Comparison of ENCODE assay signal across 8 mouse cellular contexts in genomic region chr12:112542920-112543300, GRCm38 (mm10). TPM values are rescaled to one million over a fixed set of nuclear protein-coding genes. Genes with fewer than 3 reads are reported as not detected.
A peak's percentile ranks its signal among the peaks of the same experiment; 100 is the strongest.
DNase-seq lines count a peak whose midpoint lies in the region; ATAC-seq and TF ChIP-seq lines count a peak whose summit lies in the region.

No protein-coding gene starts in this region.

- 0 out of 2 replicates have a peak overlapping the region, but pooled peaks have one; percentile 24 for H3K4me2 ChIP-seq in intestine, postnatal 0 days (replicated peaks; ENCODE audit: low read depth)
- H3K4me2 ChIP-seq in midbrain, embryonic 12.5 days (replicated peaks): peak overlapping the region; percentile 21

- intact Hi-C loops in left cerebral cortex, postnatal 25 days (cut with DNase I): loop anchor here (1.0 to 10.0 kb wide), 3 partner anchors 46 to 428 kb away; no protein-coding TSS in a partner anchor

- H3K9ac ChIP-seq in intestine, postnatal 0 days (ENCODE audit: low read depth, low read length): no peak overlapping the region
- no peak overlapping the region for H3K9ac ChIP-seq in midbrain, embryonic 12.5 days (replicated peaks)

- H3K27ac ChIP-seq in intestine, postnatal 0 days (ENCODE audit: low read depth, low read length): no peak overlapping the region
- peak overlapping the region; percentile 77 for H3K27ac ChIP-seq in midbrain, embryonic 12.5 days (replicated peaks)

- no peaks in the 10 kb centered on the region for H3K9me3 ChIP-seq in intestine, postnatal 0 days (ENCODE audit: control insufficient read depth)
- no peaks in the 10 kb centered on the region for H3K9me3 ChIP-seq in midbrain, embryonic 12.5 days

- no peaks in the 10 kb centered on the region for H3K36me3 ChIP-seq in intestine, postnatal 0 days (ENCODE audit: control insufficient read depth, insufficient read depth)
- H3K36me3 ChIP-seq in midbrain, embryonic 12.5 days: no peaks in the 10 kb centered on the region

- ATAC-seq in granulocyte monocyte progenitor cell, adult 5-6 weeks (replicated peaks; ENCODE audit: poor library complexity, severe bottlenecking): peak; percentile 83
- ATAC-seq in intestine, postnatal 0 days: peak; percentile 52
- peak; percentile 55; the same call in 1 of the 2 replicates for ATAC-seq in midbrain, embryonic 12.5 days (ENCODE audit: low FRiP score, low read depth)

- no peaks in the 10 kb centered on the region for H3K27me3 ChIP-seq in intestine, postnatal 0 days (replicated peaks; ENCODE audit: control insufficient read depth, insufficient read depth, low read length)
- H3K27me3 ChIP-seq in midbrain, embryonic 12.5 days: peaks cover 43% of the 10 kb centered on the region

- H3K4me3 ChIP-seq in intestine, postnatal 0 days (ENCODE audit: low read depth, low read length): no peak overlapping the region
- H3K4me3 ChIP-seq in midbrain, embryonic 12.5 days: no peak overlapping the region

- WGBS in intestine, postnatal 0 days: 2% methylated on average over 11 of the region's 11 CpGs
- WGBS in midbrain, embryonic 12.5 days: 9% methylated on average over 11 of the region's 11 CpGs

- peak; percentile 98 for TF ChIP-seq CTCF in intestine, postnatal 0 days (IDR thresholded peaks at IDR 0.05; ENCODE audit: low read depth)

- peak; percentile 72 for DNase-seq in adrenal gland, adult 8-10 months
- DNase-seq in embryo, embryonic 11.5 days (ENCODE audit: low read depth, low spot score): peak; percentile 80
- peak; percentile 88 to 90 for DNase-seq in left cerebral cortex, postnatal 25 days (ENCODE audit: low spot score in 2 of 2)
- peak; percentile 71 for DNase-seq in skeletal muscle tissue, adult 2 months (ENCODE audit: low read depth, low spot score)
- peak; percentile 80 for DNase-seq in yolk sac, embryonic 10.5 days (ENCODE audit: low spot score)

- H3K4me1 ChIP-seq in intestine, postnatal 0 days (replicated peaks; ENCODE audit: control insufficient read depth, insufficient read depth, low read length): no peaks in the 10 kb centered on the region
- H3K4me1 ChIP-seq in midbrain, embryonic 12.5 days: peaks cover 49% of the 10 kb centered on the region

RNA-seq across cellular contexts. Expression of gene Tmem179, which starts 26.4 kb away (rescaled TPM):
- 10 to 100 TPM in 2 of 4 experiments, 1 to 10 TPM in 2; 9.5 to 15.5 (median 10.5) TPM for total RNA-seq in adrenal gland, adult 8-10 months (2022)
- not detected in 2 replicates for total RNA-seq in granulocyte monocyte progenitor cell, adult 5-6 weeks (2014; fragmentation: Nextera tagmentation)
- not detected in 2 replicates for total RNA-seq in granulocyte monocyte progenitor cell, adult 5-6 weeks (2017)
- 1.8 and 1.9 TPM in 2 replicates for polyA plus RNA-seq in intestine, postnatal 0 days (2015; fragmentation: Nextera tagmentation; extraction: Ambion mirVana)
- total RNA-seq in left cerebral cortex, postnatal 25 days (2021): 100 to 1,000 TPM; 131 to 133 TPM
- 9.7 and 12.0 TPM in 2 replicates for polyA plus RNA-seq in midbrain, embryonic 12.5 days (2016; fragmentation: Nextera tagmentation; extraction: Ambion mirVana)

RNA-seq across cellular contexts. Expression of gene Inf2, which starts 45.7 kb away (rescaled TPM):
- 10 to 100 TPM; 34.6 to 65.5 (median 48.9) TPM for total RNA-seq in adrenal gland, adult 8-10 months (2022)
- 18.1 and 23.3 TPM in 2 replicates for total RNA-seq in granulocyte monocyte progenitor cell, adult 5-6 weeks (2014; fragmentation: Nextera tagmentation)
- total RNA-seq in granulocyte monocyte progenitor cell, adult 5-6 weeks (2017): 3.6 and 7.8 TPM in 2 replicates
- 0.70 and 1.1 TPM in 2 replicates for polyA plus RNA-seq in intestine, postnatal 0 days (2015; fragmentation: Nextera tagmentation; extraction: Ambion mirVana)
- 100 to 1,000 TPM; 108 to 155 TPM for total RNA-seq in left cerebral cortex, postnatal 25 days (2021)
- polyA plus RNA-seq in midbrain, embryonic 12.5 days (2016; fragmentation: Nextera tagmentation; extraction: Ambion mirVana): 1.2 and 1.3 TPM in 2 replicates

RNA-seq across cellular contexts. Expression of gene A530016L24Rik, which starts 53.7 kb away (rescaled TPM):
- 10 to 100 TPM; 15.9 to 41.5 (median 18.6) TPM for total RNA-seq in adrenal gland, adult 8-10 months (2022)
- not detected in 2 replicates for total RNA-seq in granulocyte monocyte progenitor cell, adult 5-6 weeks (2014; fragmentation: Nextera tagmentation)
- total RNA-seq in granulocyte monocyte progenitor cell, adult 5-6 weeks (2017): not detected in 2 replicates
- polyA plus RNA-seq in intestine, postnatal 0 days (2015; fragmentation: Nextera tagmentation; extraction: Ambion mirVana): 0.07 and 0.22 TPM in 2 replicates
- under 1 TPM; 0.23 to 0.48 TPM for total RNA-seq in left cerebral cortex, postnatal 25 days (2021)
- not detected in 2 replicates for polyA plus RNA-seq in midbrain, embryonic 12.5 days (2016; fragmentation: Nextera tagmentation; extraction: Ambion mirVana)

Comparison
In these comparisons a context has a peak if more than half of its experiments do, and no peak if none do; other contexts are left out.
1. RNA of gene Tmem179, which starts 26.4 kb away (total RNA-seq): 131 to 133 TPM in left cerebral cortex, postnatal 25 days and 9.5 to 15.5 TPM in adrenal gland, adult 8-10 months; not detected in granulocyte monocyte progenitor cell, adult 5-6 weeks; every median in the first group is over 10 times any median in the second.
2. RNA of gene A530016L24Rik, which starts 53.7 kb away (total RNA-seq): 15.9 to 41.5 TPM in adrenal gland, adult 8-10 months; 0.23 to 0.48 TPM in left cerebral cortex, postnatal 25 days and not detected in granulocyte monocyte progenitor cell, adult 5-6 weeks; every median in the first group is over 10 times any median in the second.
3. Peak in every context shown above with its lines, with median percentiles within 50 percentile points of each other: DNase-seq and ATAC-seq.